Mouse (Mus musculus): Measurements from ENCODE around the gene Axl. TPM values are rescaled to one million over a fixed set of nuclear protein-coding genes. Genes with fewer than 3 reads are reported as not detected.
A peak's percentile ranks its signal among the peaks of the same experiment; 100 is the strongest.

The Axl gene
- polyA plus RNA-seq, 1 experiment: 31.0 TPM

GRCm38 (mm10) chr7:25768229-25768628, 20.3 kb downstream of the Axl start:
- no peaks in the 10 kb centered on the region for H3K27me3 ChIP-seq (replicated peaks; ENCODE audit: control insufficient read depth, insufficient read depth, low read length)
- no peak overlapping the region for H3K4me3 ChIP-seq (ENCODE audit: insufficient read depth, low read depth, low read length)
- no peak overlapping the region for H3K27ac ChIP-seq (ENCODE audit: insufficient read depth, low read depth, low read length)
- WGBS: 86% methylated on average over 5 of the region's 5 CpGs
- no peaks in the 10 kb centered on the region for H3K4me1 ChIP-seq (ENCODE audit: control insufficient read depth, insufficient read depth, low read length)
- no peak for DNase-seq
- no peaks in the 10 kb centered on the region for H3K36me3 ChIP-seq (ENCODE audit: control insufficient read depth, insufficient read depth, low read length)
- TF ChIP-seq POLR2A (IDR thresholded peaks at IDR 0.05; ENCODE audit: low read depth, low read length) (no peak), CTCF (conservative IDR thresholded peaks at IDR 0.05; ENCODE audit: insufficient read depth, insufficient read length, low read depth, low read length) (no peak)

- DNase-seq: no peak
- Histone ChIP-seq H3K4me3 (ENCODE audit: insufficient read depth, low read depth, low read length) (no peak overlapping the region), H3K27me3 (replicated peaks; ENCODE audit: control insufficient read depth, insufficient read depth, low read length) (no peaks in the 10 kb centered on the region), H3K27ac (ENCODE audit: insufficient read depth, low read depth, low read length) (no peak overlapping the region), H3K4me1 (ENCODE audit: control insufficient read depth, insufficient read depth, low read length) (no peaks in the 10 kb centered on the region), H3K36me3 (ENCODE audit: control insufficient read depth, insufficient read depth, low read length) (no peaks in the 10 kb centered on the region)
- 77% methylated on average over 6 of the region's 6 CpGs for WGBS
- TF ChIP-seq CTCF (conservative IDR thresholded peaks at IDR 0.05; ENCODE audit: insufficient read depth, insufficient read length, low read depth, low read length): no peak
- TF ChIP-seq POLR2A (IDR thresholded peaks at IDR 0.05; ENCODE audit: low read depth, low read length): no peak
Measured at GRCm38 (mm10) chr7:25766108-25766507, 22.4 kb downstream of the Axl start.

GRCm38 (mm10) chr7:25764221-25764620, 24.3 kb downstream of the Axl start:
- no peak overlapping the region for H3K4me3 ChIP-seq (ENCODE audit: insufficient read depth, low read depth, low read length)
- TF ChIP-seq POLR2A (IDR thresholded peaks at IDR 0.05; ENCODE audit: low read depth, low read length): peak; percentile 13
- TF ChIP-seq CTCF (conservative IDR thresholded peaks at IDR 0.05; ENCODE audit: insufficient read depth, insufficient read length, low read depth, low read length): no peak
- H3K27ac ChIP-seq (ENCODE audit: insufficient read depth, low read depth, low read length): peak overlapping the region; percentile 54
- peak; percentile 53 for DNase-seq
- H3K27me3 ChIP-seq (replicated peaks; ENCODE audit: control insufficient read depth, insufficient read depth, low read length): no peaks in the 10 kb centered on the region
- H3K36me3 ChIP-seq (ENCODE audit: control insufficient read depth, insufficient read depth, low read length): no peaks in the 10 kb centered on the region
- no peaks in the 10 kb centered on the region for H3K4me1 ChIP-seq (ENCODE audit: control insufficient read depth, insufficient read depth, low read length)
- WGBS: 46% methylated on average over 5 of the region's 5 CpGs

- peak; percentile 54 for DNase-seq
- no peaks in the 10 kb centered on the region for H3K4me1 ChIP-seq (ENCODE audit: control insufficient read depth, insufficient read depth, low read length)
- no peaks in the 10 kb centered on the region for H3K27me3 ChIP-seq (replicated peaks; ENCODE audit: control insufficient read depth, insufficient read depth, low read length)
- peak overlapping the region; percentile 54 for H3K27ac ChIP-seq (ENCODE audit: insufficient read depth, low read depth, low read length)
- H3K36me3 ChIP-seq (ENCODE audit: control insufficient read depth, insufficient read depth, low read length): no peaks in the 10 kb centered on the region
- H3K4me3 ChIP-seq (ENCODE audit: insufficient read depth, low read depth, low read length): no peak overlapping the region
- TF ChIP-seq POLR2A (IDR thresholded peaks at IDR 0.05; ENCODE audit: low read depth, low read length) (no peak), CTCF (conservative IDR thresholded peaks at IDR 0.05; ENCODE audit: insufficient read depth, insufficient read length, low read depth, low read length) (no peak)
- 42% methylated on average over 11 of the region's 11 CpGs for WGBS
Measured at GRCm38 (mm10) chr7:25763678-25764077, 24.8 kb downstream of the Axl start.

- WGBS: 62% methylated on average over 10 of the region's 10 CpGs
- H3K36me3 ChIP-seq (ENCODE audit: control insufficient read depth, insufficient read depth, low read length): no peaks in the 10 kb centered on the region
- H3K27me3 ChIP-seq (replicated peaks; ENCODE audit: control insufficient read depth, insufficient read depth, low read length): no peaks in the 10 kb centered on the region
- no peak overlapping the region for H3K4me3 ChIP-seq (ENCODE audit: insufficient read depth, low read depth, low read length)
- DNase-seq: peak; percentile 37
- H3K27ac ChIP-seq (ENCODE audit: insufficient read depth, low read depth, low read length): no peak overlapping the region
- TF ChIP-seq CTCF (conservative IDR thresholded peaks at IDR 0.05; ENCODE audit: insufficient read depth, insufficient read length, low read depth, low read length): no peak
- no peak for TF ChIP-seq POLR2A (IDR thresholded peaks at IDR 0.05; ENCODE audit: low read depth, low read length)
- H3K4me1 ChIP-seq (ENCODE audit: control insufficient read depth, insufficient read depth, low read length): no peaks in the 10 kb centered on the region
Measured at GRCm38 (mm10) chr7:25761354-25761753, 27.2 kb downstream of the Axl start.

- TF ChIP-seq CTCF (conservative IDR thresholded peaks at IDR 0.05; ENCODE audit: insufficient read depth, insufficient read length, low read depth, low read length) (peak; percentile 67), POLR2A (IDR thresholded peaks at IDR 0.05; ENCODE audit: low read depth, low read length) (peak; percentile 58)
- H3K4me1 ChIP-seq (ENCODE audit: control insufficient read depth, insufficient read depth, low read length): peaks cover 17% of the 10 kb centered on the region
- WGBS: under 1% methylated on average over 18 of the region's 18 CpGs
- H3K4me3 ChIP-seq (ENCODE audit: insufficient read depth, low read depth, low read length): peak overlapping the region; percentile 56
- H3K27me3 ChIP-seq (replicated peaks; ENCODE audit: control insufficient read depth, insufficient read depth, low read length): no peaks in the 10 kb centered on the region
- DNase-seq: peak; percentile 96
- peak overlapping the region; percentile 82 for H3K27ac ChIP-seq (ENCODE audit: insufficient read depth, low read depth, low read length)
- H3K36me3 ChIP-seq (ENCODE audit: control insufficient read depth, insufficient read depth, low read length): no peaks in the 10 kb centered on the region
Measured at GRCm38 (mm10) chr7:25756011-25756410, 32.5 kb downstream of the Axl start.

- under 1% methylated on average over 15 of the region's 15 CpGs for WGBS
- peaks cover under 1% of the 10 kb centered on the region; the same call in 1 of the 2 replicates for H3K36me3 ChIP-seq (ENCODE audit: control insufficient read depth, insufficient read depth, low read length)
- TF ChIP-seq CTCF (conservative IDR thresholded peaks at IDR 0.05; ENCODE audit: insufficient read depth, insufficient read length, low read depth, low read length) (no peak), POLR2A (IDR thresholded peaks at IDR 0.05; ENCODE audit: low read depth, low read length) (no peak)
- peaks cover 17% of the 10 kb centered on the region for H3K4me1 ChIP-seq (ENCODE audit: control insufficient read depth, insufficient read depth, low read length)
- no peak for DNase-seq
- H3K27ac ChIP-seq (ENCODE audit: insufficient read depth, low read depth, low read length): peak overlapping the region; percentile 82
- peak overlapping the region; percentile 56 for H3K4me3 ChIP-seq (ENCODE audit: insufficient read depth, low read depth, low read length)
- H3K27me3 ChIP-seq (replicated peaks; ENCODE audit: control insufficient read depth, insufficient read depth, low read length): no peaks in the 10 kb centered on the region
Measured at GRCm38 (mm10) chr7:25755468-25755833, 33.1 kb downstream of the Axl start.

Data from kidney, adult 2 months (tissue).